Mouse (Mus musculus) liver, adult 2 months (tissue): ENCODE data around the gene Rpsa.

Experiments used
- CTCF ChIP-seq: fragments of 200-500 bp; IDR thresholded peaks from 2 replicates; pipeline ENCODE4 v1.5.1; 2011; ENCODE audit warnings: low read depth, low read length, control low read depth
- POLR2A ChIP-seq: fragments of 200-500 bp; IDR thresholded peaks from 2 replicates; pipeline ENCODE4 v1.6.1; 2011; ENCODE audit warnings: low read length, control low read depth; ENCODE audit not compliant: insufficient read depth; ENCODE audit errors: extremely low read depth

DNA sequence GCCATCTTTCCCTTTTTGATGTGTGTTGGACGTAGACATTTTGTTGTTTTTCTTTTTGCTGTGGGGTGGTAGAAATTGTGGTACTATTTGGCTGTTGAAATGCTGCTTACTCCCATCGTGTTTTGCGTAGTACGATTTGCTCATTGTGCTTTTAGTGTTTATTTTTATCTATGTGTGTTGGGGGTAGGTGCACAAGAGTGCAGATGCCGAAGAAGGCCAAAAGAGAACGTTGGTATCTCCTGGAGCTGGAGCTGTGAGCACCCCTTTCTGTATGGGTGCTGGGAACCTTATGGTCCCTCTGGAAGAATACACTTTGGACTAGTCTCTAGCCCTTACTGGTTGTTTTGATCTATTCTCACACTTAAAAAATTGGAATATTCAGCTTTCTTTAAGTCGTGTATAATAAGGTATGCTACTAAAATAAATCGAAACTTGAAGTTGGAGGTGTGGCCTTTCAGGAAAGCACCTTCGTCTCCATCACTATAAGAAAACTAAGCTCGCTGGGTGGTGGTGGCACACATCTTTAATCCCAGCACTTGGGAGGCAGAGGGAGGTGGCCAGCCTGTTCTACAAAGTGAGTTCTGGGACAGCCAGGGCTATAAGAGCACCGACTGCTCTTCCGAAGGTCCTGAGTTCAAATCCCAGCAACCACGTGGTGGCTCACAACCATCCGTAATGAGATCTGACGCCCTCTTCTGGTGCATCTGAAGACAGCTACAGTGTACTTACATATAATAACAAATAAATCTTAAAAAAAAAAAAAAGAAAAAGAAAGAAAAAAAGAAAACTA is 16.1 kb upstream of the Rpsa start:
- TF ChIP-seq CTCF (no peak), POLR2A (no peak)
